Mouse (Mus musculus) hindbrain, embryonic 12.5 days (tissue): Measurements from ENCODE around the gene 1110008P14Rik. TPM values are rescaled to one million over a fixed set of nuclear protein-coding genes. Genes with fewer than 3 reads are reported as not detected.

ENCODE experiments used
- ATAC-seq: fragments of 200-750 bp; cut with Nextera tagmentation; 2 replicates; pipeline ENCODE4 v1.8.0; 2017; ENCODE audit warnings: moderate TSS enrichment; ENCODE audit not compliant: low FRiP score
- H3K27ac ChIP-seq: fragments of 300-500 bp; sonication (generic); 2 replicates; pipeline ENCODE4 v1.5.1; 2016; ENCODE audit warnings: mild to moderate bottlenecking
- H3K27me3 ChIP-seq: fragments of 300-500 bp; sonication (generic); 2 replicates; pipeline ENCODE4 v1.6.1; 2016; ENCODE audit warnings: mild to moderate bottlenecking
- H3K36me3 ChIP-seq: fragments of 300-500 bp; sonication (generic); 2 replicates; pipeline ENCODE4 v1.6.1; 2016; ENCODE audit warnings: mild to moderate bottlenecking
- H3K4me1 ChIP-seq: fragments of 300-500 bp; sonication (generic); 2 replicates; pipeline ENCODE4 v1.6.1; 2016
- H3K4me2 ChIP-seq: fragments of 300-500 bp; sonication (generic); replicated peaks from 2 replicates; pipeline ENCODE4 v1.6.1; 2016; ENCODE audit warnings: mild to moderate bottlenecking
- H3K4me3 ChIP-seq: fragments of 300-500 bp; sonication (generic); 2 replicates; pipeline ENCODE4 v1.5.1; 2016; ENCODE audit warnings: mild to moderate bottlenecking
- H3K9ac ChIP-seq: fragments of 300-500 bp; sonication (generic); 2 replicates; pipeline ENCODE4 v1.6.1; 2016; ENCODE audit warnings: mild to moderate bottlenecking, moderate library complexity
- H3K9me3 ChIP-seq: fragments of 300-500 bp; sonication (generic); replicated peaks from 2 replicates; pipeline ENCODE4 v1.6.1; 2016; ENCODE audit warnings: mild to moderate bottlenecking
- WGBS: fragments of 180-500 bp; shearing (Covaris S2); methylation state at CpG from one replicate; pipeline ENCODE4 v1.1.7; 2016; 5-methylcytosine and 5-hydroxymethylcytosine counted together
- polyA plus RNA-seq: library from polyadenylated mRNA; unstranded; fragments of >200 nt; fragmentation: Nextera tagmentation; extraction: Ambion mirVana; gene quantifications from 2 replicates; pipeline ENCODE4 v1.2.1, GENCODE M21; 2016

Gene 1110008P14Rik
- polyA plus RNA-seq, 1 experiment from 2014 or later: 72.8 TPM

GRCm38 (mm10) chr2:32404663-32405062 is 22.9 kb upstream of the 1110008P14Rik start:
- no peak overlapping the region for H3K27ac ChIP-seq
- peaks cover 31% of the 10 kb centered on the region for H3K36me3 ChIP-seq
- no peak overlapping the region for H3K9ac ChIP-seq
- no peaks in the 10 kb centered on the region for H3K4me1 ChIP-seq
- no peaks in the 10 kb centered on the region for H3K27me3 ChIP-seq
- H3K4me2 ChIP-seq: no peak overlapping the region
- H3K4me3 ChIP-seq: no peak overlapping the region
- H3K9me3 ChIP-seq: no peaks in the 10 kb centered on the region
- ATAC-seq: 0 out of 2 replicates have a peak, but pooled peaks have one; percentile 30
- 18% methylated on average over 2 of the region's 2 CpGs for WGBS

- no peak for ATAC-seq
- Histone ChIP-seq H3K4me1 (peaks cover 16% of the 10 kb centered on the region), H3K9ac (peak overlapping the region; percentile 76), H3K4me3 (peak overlapping the region; percentile 67), H3K4me2 (peak overlapping the region; percentile 83), H3K9me3 (no peaks in the 10 kb centered on the region), H3K36me3 (peaks cover 18% of the 10 kb centered on the region), H3K27me3 (no peaks in the 10 kb centered on the region), H3K27ac (peak overlapping the region; percentile 89; the same call in 1 of the 2 replicates)
- WGBS: 2% methylated on average over 15 of the region's 15 CpGs
These were observed 15.0 kb upstream of the 1110008P14Rik start for GRCm38 (mm10) chr2:32396695-32397094.

DNA sequence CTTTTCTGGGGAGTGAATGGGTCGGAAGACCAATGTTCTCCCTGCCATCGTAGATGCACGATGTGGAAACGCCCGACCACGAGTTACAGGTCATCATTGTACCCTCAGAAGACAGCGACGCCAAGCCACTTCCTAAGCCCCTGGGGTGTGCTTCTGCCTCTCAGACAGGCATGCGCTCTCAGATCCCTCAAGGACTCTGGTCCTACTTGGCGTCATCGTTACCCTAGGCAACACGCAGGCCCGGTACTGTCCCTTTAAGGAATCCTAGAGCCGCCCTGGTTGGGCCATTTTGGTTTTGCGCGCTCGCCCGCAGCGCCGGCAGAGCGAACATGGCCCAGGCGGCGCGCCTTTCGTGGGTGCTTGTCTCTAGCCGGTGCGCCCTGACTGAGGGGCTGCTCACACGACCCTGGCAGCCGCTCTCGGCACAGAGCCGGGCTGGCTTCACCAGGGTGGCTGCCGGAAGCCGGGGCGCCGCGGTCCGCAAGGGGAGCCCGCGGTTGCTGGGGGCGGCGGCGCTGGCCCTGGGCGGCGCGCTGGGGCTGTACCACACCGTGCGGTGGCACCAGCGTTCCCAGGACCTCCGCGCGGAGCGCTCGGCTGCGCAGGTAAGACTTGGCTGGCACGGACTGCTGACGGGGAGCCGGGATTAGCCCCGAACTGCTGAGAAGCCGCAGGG is 14.3 kb upstream of the 1110008P14Rik start:
- H3K4me3 ChIP-seq: peak overlapping the region; percentile 67
- peak; percentile 97 for ATAC-seq
- WGBS: under 1% methylated on average over 55 of the region's 59 CpGs
- no peaks in the 10 kb centered on the region for H3K9me3 ChIP-seq
- peak overlapping the region; percentile 83 for H3K4me2 ChIP-seq
- peak overlapping the region; percentile 89 for H3K27ac ChIP-seq
- peaks cover 16% of the 10 kb centered on the region for H3K4me1 ChIP-seq
- H3K27me3 ChIP-seq: no peaks in the 10 kb centered on the region
- peaks cover 12% of the 10 kb centered on the region for H3K36me3 ChIP-seq
- peak overlapping the region; percentile 76 for H3K9ac ChIP-seq

- ATAC-seq: peak; percentile 91
- Histone ChIP-seq H3K9me3 (no peaks in the 10 kb centered on the region), H3K27me3 (no peaks in the 10 kb centered on the region), H3K9ac (peak within 1 kb of the TSS; percentile 76), H3K36me3 (peaks cover 7% of the 10 kb centered on the region; the same call in 1 of the 2 replicates), H3K4me1 (peaks cover 16% of the 10 kb centered on the region), H3K4me2 (peak within 1 kb of the TSS; percentile 83), H3K27ac (peak within 1 kb of the TSS; percentile 89), H3K4me3 (peak within 1 kb of the TSS; percentile 67)
- WGBS: under 1% methylated on average over 31 of the region's 31 CpGs
These were observed 13.8 kb upstream of the 1110008P14Rik start, which contains the start of gene Ptges2 for GRCm38 (mm10) chr2:32395484-32395945. Ptges2 (plus strand) TSS chr2:32395896.

- Histone ChIP-seq H3K4me1 (peaks cover 16% of the 10 kb centered on the region), H3K9ac (peak overlapping the region; percentile 76), H3K9me3 (no peaks in the 10 kb centered on the region), H3K27ac (peak overlapping the region; percentile 89), H3K36me3 (peaks cover 3% of the 10 kb centered on the region; the same call in 1 of the 2 replicates), H3K4me3 (peak overlapping the region; percentile 67), H3K27me3 (no peaks in the 10 kb centered on the region), H3K4me2 (peak overlapping the region; percentile 83)
- ATAC-seq: no peak
- 3% methylated on average over 8 of the region's 8 CpGs for WGBS
These were observed 13.2 kb upstream of the 1110008P14Rik start for GRCm38 (mm10) chr2:32394973-32395372.

DNA sequence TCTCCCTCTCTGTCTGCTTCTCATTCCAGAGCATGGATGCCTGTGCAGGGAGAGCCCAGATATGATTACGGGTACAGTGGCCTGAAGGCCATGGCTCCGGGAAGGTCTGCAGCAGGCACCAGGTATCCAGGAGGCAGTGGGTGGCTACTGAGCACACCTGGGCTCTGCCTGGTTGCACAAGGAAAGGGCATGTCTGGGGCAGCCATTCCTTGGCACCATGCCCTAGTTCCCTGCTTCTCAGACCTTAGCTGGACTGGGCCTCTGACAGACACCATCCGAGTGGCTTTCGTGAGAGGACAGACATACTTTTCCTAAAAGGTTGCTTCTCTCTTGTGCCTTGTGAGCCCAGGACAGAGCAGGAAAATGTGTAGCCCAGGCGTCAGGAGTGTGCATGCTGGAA is 10.3 kb upstream of the 1110008P14Rik start:
- 82% methylated on average over 5 of the region's 5 CpGs for whole genome bisulfite sequencing
- H3K9ac ChIP-seq: no peak overlapping the region
- no peaks in the 10 kb centered on the region for H3K36me3 ChIP-seq
- no peak overlapping the region for H3K4me3 ChIP-seq
- H3K4me2 ChIP-seq: no peak overlapping the region
- peaks cover 8% of the 10 kb centered on the region for H3K4me1 ChIP-seq
- ATAC-seq: no peak
- H3K27ac ChIP-seq: no peak overlapping the region
- no peaks in the 10 kb centered on the region for H3K9me3 ChIP-seq
- no peaks in the 10 kb centered on the region for H3K27me3 ChIP-seq

- ATAC-seq: no peak
- Histone ChIP-seq H3K9me3 (no peaks in the 10 kb centered on the region), H3K27me3 (no peaks in the 10 kb centered on the region), H3K27ac (no peak overlapping the region), H3K4me3 (no peak overlapping the region), H3K4me2 (no peak overlapping the region), H3K4me1 (peaks cover 4% of the 10 kb centered on the region), H3K9ac (0 out of 2 replicates have a peak overlapping the region, but pooled peaks have one; percentile 18), H3K36me3 (no peaks in the 10 kb centered on the region)
- WGBS: 81% methylated on average over 8 of the region's 8 CpGs
These were observed 9.1 kb upstream of the 1110008P14Rik start for GRCm38 (mm10) chr2:32390871-32391270.

GRCm38 (mm10) chr2:32389157-32389556 is 7.4 kb upstream of the 1110008P14Rik start:
- 79% methylated on average over 2 of the region's 2 CpGs for WGBS
- Histone ChIP-seq H3K36me3 (no peaks in the 10 kb centered on the region), H3K27ac (no peak overlapping the region), H3K9ac (no peak overlapping the region), H3K4me3 (no peak overlapping the region), H3K4me2 (no peak overlapping the region), H3K9me3 (no peaks in the 10 kb centered on the region), H3K27me3 (no peaks in the 10 kb centered on the region), H3K4me1 (no peaks in the 10 kb centered on the region)
- no peak for ATAC-seq

GRCm38 (mm10) chr2:32387706-32388490 is 6.2 kb upstream of the 1110008P14Rik start, which contains the start of gene Lcn2:
Lcn2 (minus strand) TSS chr2:32388252.
- H3K9ac ChIP-seq: no peak within 1 kb of the TSS
- H3K4me1 ChIP-seq: no peaks in the 10 kb centered on the region
- no peak within 1 kb of the TSS for H3K4me2 ChIP-seq
- no peak within 1 kb of the TSS for H3K4me3 ChIP-seq
- H3K9me3 ChIP-seq: no peaks in the 10 kb centered on the region
- H3K27me3 ChIP-seq: peaks cover 10% of the 10 kb centered on the region; the same call in 1 of the 2 replicates
- ATAC-seq: no peak
- H3K27ac ChIP-seq: no peak within 1 kb of the TSS
- H3K36me3 ChIP-seq: no peaks in the 10 kb centered on the region
- WGBS: 71% methylated on average over 5 of the region's 5 CpGs

- Histone ChIP-seq H3K4me1 (peaks cover 12% of the 10 kb centered on the region), H3K4me2 (no peak overlapping the region), H3K9ac (no peak overlapping the region), H3K27me3 (peaks cover 25% of the 10 kb centered on the region; the same call in 1 of the 2 replicates), H3K4me3 (no peak overlapping the region), H3K27ac (no peak overlapping the region), H3K36me3 (peaks cover 22% of the 10 kb centered on the region), H3K9me3 (no peaks in the 10 kb centered on the region)
- 77% methylated on average over 2 of the region's 2 CpGs for WGBS
- ATAC-seq: no peak
These were observed 951 bp upstream of the 1110008P14Rik start for GRCm38 (mm10) chr2:32382689-32383088.

DNA sequence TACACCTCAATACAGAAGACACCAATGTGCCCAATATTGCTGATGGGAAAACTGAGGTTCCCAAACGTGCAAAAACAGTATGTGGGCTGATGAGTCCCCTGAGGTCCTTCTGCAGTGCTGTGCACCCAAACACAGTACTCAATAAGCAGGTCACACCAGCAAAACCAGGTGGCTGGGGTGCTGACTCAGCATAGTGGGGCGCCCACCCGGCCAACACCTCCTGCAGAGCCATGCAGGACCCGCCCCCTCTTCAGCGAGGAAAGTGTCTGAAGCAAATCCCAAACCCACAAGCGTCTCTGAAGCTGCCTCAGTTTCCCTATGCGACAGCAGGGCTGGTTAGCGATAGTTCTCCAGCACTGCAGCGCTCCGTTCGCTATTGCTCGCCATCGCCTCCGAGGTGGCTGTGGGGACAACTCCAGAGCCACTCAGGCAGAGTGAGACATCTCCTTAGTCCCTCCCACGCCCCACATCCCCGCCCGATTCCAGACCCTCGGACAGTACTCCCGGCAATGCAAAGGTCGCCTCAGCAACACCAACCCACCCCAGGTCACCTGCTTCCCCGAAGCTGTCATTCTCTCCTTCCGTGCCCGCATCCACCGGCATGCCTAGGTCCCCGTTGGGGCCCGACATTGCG is 480 bp downstream of the 1110008P14Rik start:
- Histone ChIP-seq H3K27ac (peak overlapping the region; percentile 41; the same call in 1 of the 2 replicates), H3K9ac (peak overlapping the region; percentile 68), H3K4me3 (peak overlapping the region; percentile 66), H3K4me1 (peaks cover 12% of the 10 kb centered on the region), H3K4me2 (peak overlapping the region; percentile 92), H3K9me3 (no peaks in the 10 kb centered on the region), H3K27me3 (peaks cover 25% of the 10 kb centered on the region; the same call in 1 of the 2 replicates), H3K36me3 (peaks cover 36% of the 10 kb centered on the region)
- WGBS: under 1% methylated on average over 27 of the region's 27 CpGs
- ATAC-seq: peak; percentile 55
